ENCODE assay signal across 29 mouse cellular contexts in the genomic region with DNA sequence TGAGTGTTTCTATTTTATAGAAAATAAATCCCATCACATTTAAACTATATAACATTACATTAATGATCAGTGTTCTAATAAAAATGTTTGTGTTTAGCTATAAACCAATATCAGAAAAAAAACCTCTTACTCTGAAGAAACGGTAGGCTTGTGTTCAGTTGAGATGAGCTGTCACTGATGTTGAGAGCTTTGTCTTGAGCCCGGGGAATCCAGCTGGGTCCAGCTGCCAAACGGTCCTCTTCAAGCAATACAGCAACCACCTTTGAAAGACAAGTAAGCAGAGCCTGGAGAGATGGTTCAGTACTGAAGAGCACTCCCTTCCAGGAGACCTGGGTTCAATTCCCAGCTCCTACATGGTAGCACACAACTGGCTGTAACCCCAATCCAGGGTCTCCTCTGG. TPM values are rescaled to one million over a fixed set of nuclear protein-coding genes. Genes with fewer than 3 reads are reported as not detected.
DNase-seq lines count a peak whose midpoint lies in the region; ATAC-seq and TF ChIP-seq lines count a peak whose summit lies in the region.
"Had no signal": no experiment of that assay in that cellular context is flagged by ENCODE, and none has a peak within 500 bp of the region (broad histone marks: within the 10 kb centered on the region; RNA-seq: fewer than 3 reads in every experiment).

No protein-coding gene starts in this region.

- H3K27ac ChIP-seq in lung, postnatal 0 days (ENCODE audit: low read length): no peak overlapping the region
- H3K27ac ChIP-seq: embryonic facial prominence, embryonic 13.5 days; embryonic facial prominence, embryonic 15.5 days; forebrain, embryonic 10.5 days; forebrain, embryonic 12.5 days had no signal

- 54% methylated on average over 3 of the region's 3 CpGs for WGBS in lung, postnatal 0 days

- H3K27me3 ChIP-seq in lung, postnatal 0 days (replicated peaks; ENCODE audit: insufficient read depth, low read length): no peaks in the 10 kb centered on the region
- H3K27me3 ChIP-seq: embryonic facial prominence, embryonic 13.5 days; embryonic facial prominence, embryonic 15.5 days; forebrain, embryonic 12.5 days had no signal

- H3K36me3 ChIP-seq in lung, postnatal 0 days (ENCODE audit: insufficient read depth, low read length): no peaks in the 10 kb centered on the region

- no peaks in the 10 kb centered on the region for H3K4me1 ChIP-seq in lung, postnatal 0 days (ENCODE audit: insufficient read depth, low read depth, low read length)
- H3K4me1 ChIP-seq: embryonic facial prominence, embryonic 13.5 days; embryonic facial prominence, embryonic 15.5 days; forebrain, embryonic 10.5 days; forebrain, embryonic 12.5 days had no signal

- no peak overlapping the region for H3K4me2 ChIP-seq in lung, postnatal 0 days (replicated peaks; ENCODE audit: low read depth, low read length)
- H3K4me2 ChIP-seq: embryonic facial prominence, embryonic 13.5 days; embryonic facial prominence, embryonic 15.5 days; forebrain, embryonic 12.5 days had no signal

- H3K9me3 ChIP-seq in lung, postnatal 0 days (ENCODE audit: low read length): no peaks in the 10 kb centered on the region
- H3K9me3 ChIP-seq: embryonic facial prominence, embryonic 13.5 days; embryonic facial prominence, embryonic 15.5 days; forebrain, embryonic 10.5 days; forebrain, embryonic 12.5 days had no signal

- TF ChIP-seq EP300 in lung, postnatal 0 days (IDR thresholded peaks at IDR 0.05): no peak

- DNase-seq in lung, postnatal 0 days (ENCODE audit: low spot score): peak; percentile 35
- DNase-seq in lung, postnatal 25 days (ENCODE audit: low spot score): no peak
- DNase-seq in lung, postnatal 14 days: peak; percentile 35
- DNase-seq in lung, postnatal 36 days: peak; percentile 20
- DNase-seq in layer of hippocampus, postnatal 14 days (ENCODE audit: low spot score in 2 of 2): no peak
- DNase-seq: adrenal gland, adult 2 months; adrenal gland, postnatal 10 days; adrenal gland, postnatal 25 days; cerebellum, adult 11 months; cerebellum, adult 18-20 months; cerebellum, adult 8-10 months; cerebellum, adult 9-11 months; cerebellum, postnatal 14 days; cerebellum, postnatal 36 days; embryo, embryonic 11 days; forebrain, postnatal 0 days had no signal

- TF ChIP-seq CTCF in lung, postnatal 0 days (IDR thresholded peaks at IDR 0.05): no peak

- no peak overlapping the region for H3K4me3 ChIP-seq in lung, postnatal 0 days (ENCODE audit: low read depth, low read length)
- H3K4me3 ChIP-seq: embryonic facial prominence, embryonic 13.5 days; embryonic facial prominence, embryonic 15.5 days; erythroblast, embryonic 14.5 days; forebrain, embryonic 10.5 days; forebrain, embryonic 12.5 days had no signal

- ATAC-seq in lung, postnatal 0 days: no peak
- ATAC-seq: forebrain, embryonic 14.5 days; forebrain, postnatal 0 days had no signal

- no peak overlapping the region for H3K9ac ChIP-seq in lung, postnatal 0 days (replicated peaks; ENCODE audit: low read depth)
- H3K9ac ChIP-seq: embryonic facial prominence, embryonic 13.5 days; embryonic facial prominence, embryonic 15.5 days; forebrain, embryonic 12.5 days; forebrain, postnatal 0 days had no signal

RNA-seq across cellular contexts. Expression of a gene that starts 33.4 kb away (rescaled TPM):
- polyA plus RNA-seq in lung, postnatal 0 days (2015; fragmentation: Nextera tagmentation; extraction: Ambion mirVana): 15.4 and 16.6 TPM in 2 replicates
- 10 to 100 TPM; 15.2 to 16.5 TPM for total RNA-seq in layer of hippocampus, postnatal 14 days (2021)

RNA-seq across cellular contexts. Expression of a gene that starts 45.7 kb away (rescaled TPM):
- not detected in 2 replicates for polyA plus RNA-seq in lung, postnatal 0 days (2015; fragmentation: Nextera tagmentation; extraction: Ambion mirVana)
- not detected for total RNA-seq in layer of hippocampus, postnatal 14 days (2021)
- total RNA-seq: adrenal gland, adult 2 months; adrenal gland, postnatal 10 days; adrenal gland, postnatal 25 days; adrenal gland, postnatal 4 days; common myeloid progenitor, adult 5-6 weeks; ES-E14; forebrain, postnatal 0 days; MEL had no signal
- polyA plus RNA-seq: adrenal gland, adult 2 months; brain, embryonic 14.5 days; C2C12; embryonic facial prominence, embryonic 11.5 days; embryonic facial prominence, embryonic 13.5 days; embryonic facial prominence, embryonic 15.5 days; erythroblast, embryonic 14.5 days; forebrain, embryonic 10.5 days; forebrain, embryonic 12.5 days; forebrain, embryonic 14.5 days; forebrain, postnatal 0 days had no signal

RNA-seq across cellular contexts. Expression of a gene that starts 51.5 kb away (rescaled TPM):
- polyA plus RNA-seq in lung, postnatal 0 days (2015; fragmentation: Nextera tagmentation; extraction: Ambion mirVana): 16.7 and 17.2 TPM in 2 replicates
- 10 to 100 TPM; 64.7 to 65.9 TPM for total RNA-seq in layer of hippocampus, postnatal 14 days (2021)

Comparison
In these comparisons a context has a peak if more than half of its experiments do, and no peak if none do; other contexts are left out.
1. DNase-seq: peak in lung, postnatal 0 days (single experiment), lung, postnatal 14 days (single experiment) and lung, postnatal 36 days (single experiment); none in lung, postnatal 25 days (single experiment) and layer of hippocampus, postnatal 14 days (0 of 2).